Mouse (Mus musculus): Measurements from ENCODE around the gene Cmtm8. TPM values are rescaled to one million over a fixed set of nuclear protein-coding genes. Genes with fewer than 3 reads are reported as not detected.

Cmtm8 gene
- polyA plus RNA-seq, 1 experiment = 4.2 TPM

GRCm38 (mm10) chr9:114831527-114831926 lies 12.4 kb downstream of the Cmtm8 start:
- TF ChIP-seq CTCF (IDR thresholded peaks at IDR 0.05; ENCODE audit: borderline replicate concordance, insufficient read depth, low read depth, low read length) = no peak
- no peak for TF ChIP-seq POLR2A (IDR thresholded peaks at IDR 0.05; ENCODE audit: borderline replicate concordance, insufficient read depth, low read length)
- no peak for DNase-seq
- WGBS = 47% methylated on average over 6 of the region's 6 CpGs
- no peak overlapping the region for H3K4me3 ChIP-seq (replicated peaks; ENCODE audit: insufficient read depth, low read depth, low read length)
- no peak overlapping the region for H3K27ac ChIP-seq (ENCODE audit: insufficient read depth, low read length)
- no peaks in the 10 kb centered on the region for H3K4me1 ChIP-seq (ENCODE audit: control insufficient read depth, insufficient read depth, low read length)
- H3K27me3 ChIP-seq (ENCODE audit: control insufficient read depth, insufficient read depth, low read length) = no peaks in the 10 kb centered on the region

DNA sequence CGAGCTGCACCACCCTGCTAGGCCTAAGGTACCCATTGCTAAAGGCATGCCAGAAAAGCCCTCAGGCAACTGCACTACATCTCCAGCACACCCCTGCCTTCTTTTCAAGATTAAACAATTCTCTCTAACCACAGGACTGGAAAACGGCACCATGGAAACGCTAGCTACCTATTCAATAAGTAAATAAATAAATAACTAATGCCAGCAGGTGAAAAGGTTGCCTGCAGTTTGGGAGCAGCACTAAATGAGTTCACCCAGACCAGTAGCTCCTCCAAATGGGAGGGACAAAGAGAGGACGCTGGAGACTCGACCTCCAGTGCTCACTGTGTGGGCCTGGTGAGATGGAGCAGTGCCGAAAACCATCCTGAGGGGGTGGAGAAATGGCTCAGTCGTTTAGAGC lies 13.6 kb downstream of the Cmtm8 start:
- no peak overlapping the region for H3K4me3 ChIP-seq (replicated peaks; ENCODE audit: insufficient read depth, low read depth, low read length)
- no peak for TF ChIP-seq POLR2A (IDR thresholded peaks at IDR 0.05; ENCODE audit: borderline replicate concordance, insufficient read depth, low read length)
- no peak for TF ChIP-seq CTCF (IDR thresholded peaks at IDR 0.05; ENCODE audit: borderline replicate concordance, insufficient read depth, low read depth, low read length)
- no peaks in the 10 kb centered on the region for H3K27me3 ChIP-seq (ENCODE audit: control insufficient read depth, insufficient read depth, low read length)
- 31% methylated on average over 7 of the region's 7 CpGs for WGBS
- H3K27ac ChIP-seq (ENCODE audit: insufficient read depth, low read length) = no peak overlapping the region
- DNase-seq = no peak
- H3K4me1 ChIP-seq (ENCODE audit: control insufficient read depth, insufficient read depth, low read length) = no peaks in the 10 kb centered on the region

GRCm38 (mm10) chr9:114829669-114830068 lies 14.3 kb downstream of the Cmtm8 start:
- H3K4me3 ChIP-seq (replicated peaks; ENCODE audit: insufficient read depth, low read depth, low read length) = no peak overlapping the region
- no peaks in the 10 kb centered on the region for H3K27me3 ChIP-seq (ENCODE audit: control insufficient read depth, insufficient read depth, low read length)
- no peak overlapping the region for H3K27ac ChIP-seq (ENCODE audit: insufficient read depth, low read length)
- no peak for DNase-seq
- H3K4me1 ChIP-seq (ENCODE audit: control insufficient read depth, insufficient read depth, low read length) = no peaks in the 10 kb centered on the region
- 93% methylated on average over 8 of the region's 8 CpGs for WGBS
- TF ChIP-seq POLR2A (IDR thresholded peaks at IDR 0.05; ENCODE audit: borderline replicate concordance, insufficient read depth, low read length) (no peak), CTCF (IDR thresholded peaks at IDR 0.05; ENCODE audit: borderline replicate concordance, insufficient read depth, low read depth, low read length) (no peak)

- WGBS = 94% methylated on average over 6 of the region's 6 CpGs
- TF ChIP-seq CTCF (IDR thresholded peaks at IDR 0.05; ENCODE audit: borderline replicate concordance, insufficient read depth, low read depth, low read length) = no peak
- TF ChIP-seq POLR2A (IDR thresholded peaks at IDR 0.05; ENCODE audit: borderline replicate concordance, insufficient read depth, low read length) = no peak
- Histone ChIP-seq H3K4me1 (ENCODE audit: control insufficient read depth, insufficient read depth, low read length) (no peaks in the 10 kb centered on the region), H3K27me3 (ENCODE audit: control insufficient read depth, insufficient read depth, low read length) (no peaks in the 10 kb centered on the region), H3K27ac (ENCODE audit: insufficient read depth, low read length) (no peak overlapping the region), H3K4me3 (replicated peaks; ENCODE audit: insufficient read depth, low read depth, low read length) (no peak overlapping the region)
- DNase-seq = no peak
Measured at GRCm38 (mm10) chr9:114828377-114828776, 15.6 kb downstream of the Cmtm8 start.

DNA sequence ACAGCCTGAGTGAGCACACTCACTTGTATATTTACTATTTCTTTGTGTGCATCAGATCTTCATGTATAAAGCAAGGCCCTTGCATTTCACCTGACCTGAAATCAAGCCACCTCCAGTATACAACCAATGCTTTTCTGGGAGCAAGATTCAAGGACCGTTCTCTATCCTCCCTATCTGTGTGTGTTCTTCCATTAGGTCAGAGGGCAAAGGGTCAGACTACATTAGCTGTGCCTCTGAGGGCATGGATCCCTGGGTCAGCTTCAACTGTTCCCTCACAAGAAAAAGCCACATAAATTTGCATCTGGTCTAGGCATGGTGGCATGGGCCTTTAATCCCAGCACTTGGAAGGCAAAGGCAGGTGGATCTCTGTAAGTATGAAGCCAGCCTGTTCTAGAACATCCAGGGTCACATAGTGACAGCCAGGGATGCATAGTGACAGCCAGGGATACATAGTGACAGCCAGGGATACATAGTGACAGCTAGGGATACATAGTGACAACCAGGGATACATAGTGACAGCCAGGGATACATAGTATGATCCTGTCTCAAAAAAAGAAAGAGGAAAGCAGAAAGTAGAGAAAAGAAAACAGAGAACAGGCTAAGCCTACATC lies 16.6 kb downstream of the Cmtm8 start:
- TF ChIP-seq POLR2A (IDR thresholded peaks at IDR 0.05; ENCODE audit: borderline replicate concordance, insufficient read depth, low read length) (no peak), CTCF (IDR thresholded peaks at IDR 0.05; ENCODE audit: borderline replicate concordance, insufficient read depth, low read depth, low read length) (no peak)
- no peaks in the 10 kb centered on the region for H3K4me1 ChIP-seq (ENCODE audit: control insufficient read depth, insufficient read depth, low read length)
- DNase-seq = no peak
- H3K4me3 ChIP-seq (replicated peaks; ENCODE audit: insufficient read depth, low read depth, low read length) = no peak overlapping the region
- WGBS = 72% methylated on average over 1 of the region's 1 CpGs
- no peaks in the 10 kb centered on the region for H3K27me3 ChIP-seq (ENCODE audit: control insufficient read depth, insufficient read depth, low read length)
- H3K27ac ChIP-seq (ENCODE audit: insufficient read depth, low read length) = no peak overlapping the region

DNA sequence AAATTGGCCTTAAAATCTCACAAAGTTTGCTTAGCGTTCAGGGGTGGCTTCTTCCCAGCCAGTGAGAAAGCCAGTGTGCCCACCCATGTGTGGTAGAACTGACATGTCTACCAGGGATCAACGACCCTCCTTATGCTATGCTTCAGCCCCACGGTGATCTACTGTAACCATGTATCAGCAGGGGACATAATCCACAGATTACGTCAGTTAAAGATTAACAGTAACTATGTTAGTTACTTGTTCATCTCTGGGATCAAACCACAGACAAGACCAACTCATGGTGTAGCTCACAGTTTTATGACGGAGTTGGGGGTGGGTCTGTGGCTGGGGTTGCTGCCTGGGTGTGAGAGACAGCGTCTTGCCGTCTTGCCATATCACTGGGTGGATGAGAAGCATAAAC lies 19.8 kb downstream of the Cmtm8 start:
- no peak overlapping the region for H3K4me3 ChIP-seq (replicated peaks; ENCODE audit: insufficient read depth, low read depth, low read length)
- H3K4me1 ChIP-seq (ENCODE audit: control insufficient read depth, insufficient read depth, low read length) = no peaks in the 10 kb centered on the region
- WGBS = 91% methylated on average over 7 of the region's 7 CpGs
- TF ChIP-seq CTCF (IDR thresholded peaks at IDR 0.05; ENCODE audit: borderline replicate concordance, insufficient read depth, low read depth, low read length) = no peak
- no peaks in the 10 kb centered on the region for H3K27me3 ChIP-seq (ENCODE audit: control insufficient read depth, insufficient read depth, low read length)
- H3K27ac ChIP-seq (ENCODE audit: insufficient read depth, low read length) = no peak overlapping the region
- no peak for DNase-seq

GRCm38 (mm10) chr9:114821548-114822289 lies 22.2 kb downstream of the Cmtm8 start:
- Histone ChIP-seq H3K4me3 (replicated peaks; ENCODE audit: insufficient read depth, low read depth, low read length) (no peak overlapping the region), H3K27me3 (ENCODE audit: control insufficient read depth, insufficient read depth, low read length) (no peaks in the 10 kb centered on the region), H3K27ac (ENCODE audit: insufficient read depth, low read length) (no peak overlapping the region), H3K4me1 (ENCODE audit: control insufficient read depth, insufficient read depth, low read length) (no peaks in the 10 kb centered on the region)
- DNase-seq = no peak
- no peak for TF ChIP-seq CTCF (IDR thresholded peaks at IDR 0.05; ENCODE audit: borderline replicate concordance, insufficient read depth, low read depth, low read length)
- TF ChIP-seq POLR2A (IDR thresholded peaks at IDR 0.05; ENCODE audit: borderline replicate concordance, insufficient read depth, low read length) = no peak
- 75% methylated on average over 15 of the region's 15 CpGs for WGBS

- H3K4me3 ChIP-seq (replicated peaks; ENCODE audit: insufficient read depth, low read depth, low read length) = no peak overlapping the region
- DNase-seq = no peak
- TF ChIP-seq CTCF (IDR thresholded peaks at IDR 0.05; ENCODE audit: borderline replicate concordance, insufficient read depth, low read depth, low read length) = no peak
- no peak for TF ChIP-seq POLR2A (IDR thresholded peaks at IDR 0.05; ENCODE audit: borderline replicate concordance, insufficient read depth, low read length)
- H3K27me3 ChIP-seq (ENCODE audit: control insufficient read depth, insufficient read depth, low read length) = no peaks in the 10 kb centered on the region
- no peak overlapping the region for H3K27ac ChIP-seq (ENCODE audit: insufficient read depth, low read length)
- no peaks in the 10 kb centered on the region for H3K4me1 ChIP-seq (ENCODE audit: control insufficient read depth, insufficient read depth, low read length)
- WGBS = 72% methylated on average over 3 of the region's 3 CpGs
Measured at GRCm38 (mm10) chr9:114818918-114819317, 25.0 kb downstream of the Cmtm8 start.

All from cerebellum, adult 2 months (tissue).